Mouse (Mus musculus): ENCODE results near the gene Fstl4.

DNA sequence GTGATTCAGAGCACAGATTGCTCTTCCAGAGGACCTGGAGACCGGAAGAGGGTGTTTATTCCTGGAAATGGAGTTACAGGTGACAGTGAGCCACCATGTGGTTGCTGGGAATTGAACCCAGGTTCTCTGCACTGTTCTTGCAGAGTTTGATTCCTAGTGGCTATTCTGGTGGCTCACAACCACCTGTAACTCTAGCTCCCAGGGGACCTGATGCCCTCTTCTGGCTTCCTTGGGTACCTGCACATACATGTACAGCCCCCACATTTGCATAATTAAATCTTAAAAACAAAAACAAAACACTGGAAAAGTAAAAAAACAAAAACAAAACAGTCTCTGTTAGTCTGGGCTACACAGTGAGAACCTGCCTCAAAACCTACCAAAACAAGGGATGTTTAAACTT, 2.6 kb upstream of the Fstl4 start:
- TF ChIP-seq ZC3H11A (IDR thresholded peaks at IDR 0.05; ENCODE audit: borderline replicate concordance, low read depth, low read length) (no peak; the same call in 1 of the 2 replicates), ZNF384 (IDR thresholded peaks at IDR 0.05; ENCODE audit: low read depth, low read length) (no peak), HCFC1 (IDR thresholded peaks at IDR 0.05; ENCODE audit: borderline replicate concordance, insufficient read depth, low read length) (no peak)

Measured in ES-E14 (cell line).